Mouse (Mus musculus) cerebellum, adult 11 months (tissue): ENCODE data around the gene Troap.

Source experiments
- DNase-seq: peaks from one replicate; pipeline ENCODE4 v3.0.0; 2022

Gene Troap

DNA sequence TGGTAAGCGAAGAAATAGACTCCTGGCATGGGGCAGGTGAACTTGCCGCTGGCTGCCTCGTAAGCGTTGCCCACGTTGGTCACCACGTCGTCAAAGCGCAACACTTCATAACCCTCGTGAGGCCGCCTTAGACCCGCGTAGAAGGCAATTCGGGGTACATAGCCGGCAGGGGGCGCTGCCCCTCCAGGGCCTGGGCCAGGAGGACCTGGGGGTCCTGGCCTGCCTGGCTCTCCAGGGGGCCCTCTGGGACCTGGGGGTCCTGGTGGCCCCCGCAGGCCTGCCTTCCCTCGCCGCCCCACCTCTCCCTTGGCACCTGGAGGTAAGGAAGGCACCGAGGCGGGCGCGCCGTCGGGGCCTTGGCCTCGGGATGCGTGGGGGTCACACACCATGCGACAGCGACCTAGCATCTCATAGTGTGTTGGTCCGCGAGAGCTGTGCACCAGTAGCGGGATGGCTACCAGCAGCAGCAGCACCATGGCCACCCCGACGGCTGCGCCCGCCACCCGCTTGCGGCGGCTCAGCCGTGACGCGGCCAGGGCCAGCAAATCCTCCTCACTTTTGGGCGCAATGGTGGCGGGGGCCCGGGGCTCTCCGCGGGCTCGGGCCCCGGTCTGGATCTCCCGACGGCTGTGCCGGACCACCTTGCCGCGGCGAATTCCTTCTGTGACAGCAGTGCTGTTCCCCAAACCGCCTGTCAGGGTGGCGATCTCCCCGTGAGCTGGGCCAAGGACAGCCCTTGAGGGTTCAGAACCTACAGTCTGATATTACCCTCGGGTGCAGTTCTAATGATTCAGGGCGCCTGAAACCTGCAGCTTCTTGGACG, 13.1 kb downstream of the Troap start, which contains the start of gene C1ql4:
Gene C1ql4 (minus strand): TSS at position 565 of the 823 bp plus-strand sequence.
- no peak for DNase-seq

DNA sequence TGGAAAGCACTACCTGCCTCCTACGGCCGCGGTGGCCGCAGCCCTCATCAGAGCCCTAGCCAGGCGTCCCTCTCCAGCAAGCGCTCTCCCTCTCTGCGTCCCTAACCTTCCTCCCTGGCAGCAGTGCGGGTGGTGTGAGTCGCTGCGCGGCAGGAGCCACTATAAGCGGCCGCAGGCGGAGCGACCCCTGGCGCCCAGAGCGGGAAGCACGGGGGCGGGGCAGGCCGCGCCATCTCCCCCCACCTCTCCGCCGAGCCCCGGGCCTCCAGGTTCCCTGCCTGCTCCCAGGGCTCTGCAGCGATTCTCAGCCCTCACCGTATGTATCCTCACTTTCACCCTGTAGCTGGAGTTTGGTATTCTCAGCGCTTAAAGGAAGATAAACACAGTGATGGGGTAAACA, 13.9 kb downstream of the Troap start:
- DNase-seq, result peak; percentile 54

DNA sequence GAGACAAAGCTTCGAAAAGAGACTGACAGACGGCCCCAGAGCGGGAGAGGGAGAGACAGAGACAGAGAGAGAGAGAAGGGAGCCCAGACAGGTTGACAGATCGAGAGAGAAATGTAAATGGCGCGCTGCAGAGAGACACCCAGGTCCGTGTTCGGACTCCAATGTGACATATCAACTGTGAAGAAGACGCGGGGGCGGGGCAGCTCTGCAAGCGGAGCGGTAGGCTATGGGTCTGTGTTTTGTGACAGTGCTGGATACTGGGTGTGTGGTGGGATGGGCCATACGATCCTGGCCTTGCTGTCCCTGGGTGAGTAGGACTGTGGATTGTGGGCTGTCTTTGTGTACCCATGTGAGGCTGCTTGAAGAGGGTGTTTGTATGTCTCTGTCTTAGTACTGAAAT, 14.7 kb downstream of the Troap start:
- DNase-seq, result no peak

DNA sequence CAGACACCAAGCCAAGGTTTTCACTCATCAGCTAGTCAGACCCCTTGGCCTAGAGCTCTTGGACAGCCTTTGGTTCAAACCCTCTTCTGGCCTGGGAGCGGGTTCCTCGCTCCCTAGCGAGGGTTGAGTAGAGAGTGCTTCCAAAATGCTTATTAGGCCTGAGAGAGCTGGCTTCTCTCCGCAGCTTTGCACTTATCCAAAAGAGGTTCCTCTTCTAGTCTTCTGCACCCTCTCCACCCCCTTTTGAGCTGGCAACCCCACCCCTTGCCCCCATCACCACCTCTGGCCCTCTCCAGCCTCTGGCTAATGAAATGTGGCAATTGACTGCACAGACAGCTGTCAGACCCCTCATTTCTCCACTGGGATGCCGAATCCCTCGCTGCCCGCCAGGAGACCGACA, 18.5 kb downstream of the Troap start, which contains the start of gene Dnajc22:
Gene Dnajc22 (plus strand): TSS at position 301 of the 400 bp plus-strand sequence.
- DNase-seq, result no peak

DNA sequence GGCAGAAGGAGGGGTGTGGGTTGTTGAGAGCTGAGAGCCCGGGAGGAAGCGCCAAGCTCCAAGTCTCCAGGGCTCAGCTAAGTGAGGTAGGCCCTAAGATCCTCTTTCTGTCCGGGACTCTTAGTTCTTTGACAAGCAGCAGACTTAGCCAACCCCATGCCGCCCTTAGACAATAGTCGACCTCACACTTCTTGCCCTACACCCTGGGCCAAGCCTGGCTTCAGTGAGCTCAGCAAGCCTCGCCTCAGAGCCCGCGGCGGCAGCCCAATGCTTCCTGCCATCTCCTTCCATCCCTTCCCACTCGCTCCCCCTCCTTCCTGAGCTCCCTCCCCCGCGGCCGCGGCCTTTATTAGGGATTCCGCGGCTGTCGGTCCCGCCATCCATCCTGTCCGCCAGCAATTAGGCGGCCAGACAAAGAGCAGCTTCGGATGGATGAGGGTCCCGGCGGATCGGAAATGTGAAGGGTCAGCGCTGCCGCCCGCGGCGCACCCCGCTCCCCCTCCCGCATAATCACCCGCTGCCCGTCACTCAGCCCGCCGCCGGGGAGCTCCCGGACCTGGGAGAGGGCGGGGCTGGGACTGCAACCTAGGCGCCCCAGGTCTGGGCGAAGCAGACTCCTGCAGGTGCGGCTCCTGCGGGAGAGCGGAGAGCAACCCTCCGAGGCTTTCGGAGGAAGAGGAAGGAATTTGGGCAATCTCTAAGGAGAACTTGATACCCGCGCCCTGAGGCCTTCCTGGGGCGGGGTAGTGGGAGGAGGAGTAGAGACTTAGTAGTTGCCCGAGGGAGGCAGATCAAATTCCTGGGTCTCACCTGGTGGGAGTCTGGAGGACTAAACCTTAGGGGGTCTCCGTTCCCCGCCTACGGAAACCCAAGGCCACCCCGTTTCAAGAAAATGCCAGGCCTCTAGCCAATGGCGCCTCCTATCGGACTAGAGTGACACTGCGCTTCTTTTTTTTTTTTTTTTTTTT, 19.2 kb downstream of the Troap start:
- DNase-seq, result peak; percentile 36

DNA sequence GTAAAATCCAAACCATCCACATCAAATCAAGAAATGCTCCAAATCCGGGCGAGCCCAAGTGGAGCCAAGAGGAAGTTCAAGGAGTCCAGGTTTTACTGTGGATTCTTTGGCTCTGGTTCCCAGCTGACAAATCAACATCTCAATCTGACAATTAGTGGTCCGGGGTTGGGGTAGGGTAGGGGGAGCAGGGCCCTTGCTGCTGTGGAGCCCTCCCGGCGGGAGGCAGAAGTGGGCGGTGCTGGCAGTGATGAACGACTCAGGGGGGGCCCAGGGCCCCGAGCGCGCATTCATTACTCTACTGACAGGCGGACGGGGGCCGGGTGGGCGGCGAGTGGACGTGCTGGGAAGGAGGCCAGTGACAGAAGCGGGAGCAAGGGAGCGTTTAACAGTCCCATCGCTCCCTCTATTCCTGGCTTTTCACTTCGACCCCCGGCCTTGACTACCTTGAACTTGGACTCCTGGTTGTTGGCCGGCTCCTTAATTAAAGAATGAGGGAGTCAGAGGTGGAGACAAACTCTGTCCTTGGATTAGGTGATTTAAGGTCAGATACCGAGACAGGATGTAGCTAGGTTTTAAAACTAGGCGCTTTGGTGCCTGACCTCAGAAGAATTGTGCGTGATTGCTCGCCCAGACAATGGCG, 20.4 kb downstream of the Troap start:
- DNase-seq, result no peak

DNA sequence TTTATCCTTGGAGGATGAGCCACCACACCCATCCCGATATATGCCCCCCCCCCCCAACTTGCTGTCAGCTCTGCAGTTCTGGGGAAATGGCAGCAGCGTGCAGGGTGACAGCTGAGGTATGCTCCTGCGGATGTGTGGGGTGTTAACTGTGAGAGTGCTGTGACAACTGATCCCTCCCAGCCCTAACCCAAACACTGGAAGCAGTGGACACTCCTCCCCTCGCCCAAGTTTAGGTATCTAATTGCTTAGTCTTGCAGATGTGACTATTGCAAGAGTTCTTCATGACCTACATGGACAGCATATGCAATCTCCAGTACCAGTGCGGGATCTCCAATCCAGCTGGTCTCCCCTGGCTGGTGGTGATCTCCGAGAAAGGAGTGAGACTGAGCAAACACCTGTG, 21.0 kb downstream of the Troap start:
- no peak for DNase-seq

DNA sequence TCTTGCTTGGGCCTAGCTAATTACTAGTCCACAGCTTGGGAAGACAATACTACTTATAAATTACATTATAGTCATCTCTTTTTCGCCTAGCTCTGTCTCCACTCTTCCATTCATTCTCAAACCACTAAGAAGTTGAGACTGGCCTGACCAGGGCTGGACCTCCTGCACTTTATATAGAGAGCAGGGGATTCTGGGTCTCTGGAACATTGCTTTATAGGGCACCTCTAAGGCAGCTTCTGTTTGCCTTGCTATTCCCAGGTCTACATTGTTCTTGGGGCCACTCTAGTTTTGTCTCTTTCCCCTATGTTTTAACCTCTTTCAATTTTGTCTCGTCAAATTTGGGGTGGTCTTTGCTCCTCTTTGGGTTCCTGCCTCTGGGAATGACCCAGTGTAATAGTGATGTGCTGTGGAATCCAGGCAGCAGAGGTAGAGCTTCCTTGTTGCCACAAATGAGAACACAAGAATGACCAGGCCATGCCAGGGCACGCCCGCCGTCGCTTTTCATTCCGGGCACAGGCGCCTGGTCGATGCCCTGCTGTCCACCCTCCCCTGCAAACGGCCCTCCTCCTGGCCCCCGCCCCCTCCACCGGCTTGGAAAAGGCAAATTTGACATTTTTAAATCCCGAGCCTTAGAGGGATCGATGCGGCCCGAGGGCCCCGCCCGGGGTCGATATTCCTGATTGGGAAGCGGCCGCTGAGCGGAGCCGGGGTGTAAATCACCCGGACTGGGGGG, 21.9 kb downstream of the Troap start:
- no peak for DNase-seq

DNA sequence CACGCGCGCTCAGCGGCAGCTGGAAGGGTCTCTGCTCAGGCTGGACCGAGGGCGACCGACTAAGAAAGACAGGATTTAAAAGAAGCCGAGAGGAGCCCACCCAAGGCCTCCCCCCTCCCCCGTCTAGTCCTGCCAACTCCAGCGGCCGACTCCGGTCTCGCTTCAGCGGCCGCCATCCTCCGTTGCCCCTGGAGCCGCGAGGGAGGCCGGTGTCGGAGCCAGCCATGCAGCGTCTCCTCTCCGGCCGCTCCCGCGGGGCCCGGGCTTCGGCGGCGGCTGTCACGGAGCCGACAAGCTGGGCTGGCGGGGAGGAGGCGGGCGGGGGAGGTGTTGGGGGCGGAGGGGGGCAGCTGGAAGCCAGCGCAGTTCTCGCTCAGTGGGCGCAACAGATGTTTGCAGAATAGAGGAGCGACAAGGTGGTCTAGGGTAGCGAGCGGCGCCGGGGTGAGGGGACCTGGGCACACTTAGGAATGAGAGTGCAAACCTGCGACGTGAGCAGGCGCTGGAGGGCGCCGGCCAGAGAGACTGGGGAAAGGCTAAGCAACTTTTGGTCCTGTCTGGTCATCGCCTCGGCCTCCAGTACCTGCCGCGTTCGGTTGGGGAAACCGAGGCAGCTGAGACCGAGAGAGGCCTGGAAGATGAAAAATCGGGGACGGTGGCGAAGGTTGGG, 22.6 kb downstream of the Troap start:
- DNase-seq, result no peak

DNA sequence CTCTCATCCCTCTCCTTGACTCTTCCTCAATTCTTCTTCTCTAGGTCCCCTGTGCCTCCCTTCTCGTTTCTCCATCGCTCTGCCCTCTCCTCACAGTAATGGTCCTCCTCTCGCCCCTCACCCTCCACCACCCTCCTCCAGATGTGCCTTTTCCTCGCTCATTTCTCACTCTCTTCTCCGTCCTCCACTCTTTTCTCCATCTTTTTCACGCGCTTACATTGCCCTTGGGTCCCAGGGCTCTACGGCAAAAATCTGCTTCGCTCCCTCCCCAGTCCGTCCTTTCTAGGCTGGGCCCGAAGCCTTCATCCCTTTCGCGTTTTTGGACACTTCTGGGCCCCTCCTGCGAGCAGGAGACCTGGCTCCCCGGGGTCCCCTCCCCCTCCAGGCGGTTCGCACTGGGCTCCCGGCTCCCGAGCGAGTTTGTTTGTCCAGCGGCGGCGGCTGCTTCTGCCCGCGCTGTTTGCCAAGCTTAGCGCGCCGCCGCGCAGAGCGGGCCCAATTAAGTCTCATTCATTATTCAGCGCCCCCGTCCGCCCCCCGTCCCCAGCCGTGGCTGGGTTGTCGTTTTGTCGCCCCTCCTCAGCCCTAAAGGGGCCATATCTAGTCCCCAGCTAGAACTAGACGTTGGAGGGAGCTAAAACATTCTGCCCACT, 23.6 kb downstream of the Troap start:
- DNase-seq, result no peak

DNA sequence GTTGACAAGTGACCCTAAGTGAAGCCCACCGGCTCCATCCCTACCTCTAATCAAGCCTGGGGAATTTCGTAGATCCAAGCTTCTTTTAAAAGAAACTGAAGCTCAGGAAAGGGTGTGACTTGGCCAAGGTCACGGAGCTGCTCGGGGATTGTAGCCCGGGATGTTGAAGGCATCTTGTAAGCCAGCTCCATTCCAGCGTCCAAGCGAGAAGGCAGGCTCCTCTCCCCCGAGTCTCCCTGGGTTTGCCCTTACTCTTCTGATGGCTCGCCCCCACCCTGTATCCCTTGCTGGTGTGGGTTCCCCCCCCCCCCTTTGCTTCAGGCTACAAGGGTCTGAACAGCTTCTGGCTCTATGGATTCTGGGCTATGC, 24.1 kb downstream of the Troap start:
- DNase-seq, result no peak

DNA sequence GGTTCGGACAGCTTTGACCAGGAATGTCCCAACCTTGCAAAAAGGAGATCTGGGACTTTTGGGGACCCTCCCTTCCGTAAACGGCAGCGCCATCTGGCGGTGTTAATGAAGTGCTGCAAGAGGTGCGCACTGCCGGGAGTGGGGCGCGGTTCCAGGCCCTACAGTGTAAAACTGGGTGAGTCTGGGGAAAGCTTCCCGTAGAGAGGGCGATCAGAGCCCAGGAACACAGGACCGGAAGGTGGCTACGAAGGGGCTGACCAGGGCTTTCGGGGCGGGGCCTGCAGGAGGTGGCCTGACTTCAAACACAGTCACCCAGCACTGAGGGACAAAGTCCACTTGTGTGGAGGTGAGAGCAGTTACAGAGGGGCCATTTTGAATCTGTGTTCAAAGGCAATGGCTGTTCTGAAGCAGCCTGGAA, 24.8 kb downstream of the Troap start:
- DNase-seq, result no peak

DNA sequence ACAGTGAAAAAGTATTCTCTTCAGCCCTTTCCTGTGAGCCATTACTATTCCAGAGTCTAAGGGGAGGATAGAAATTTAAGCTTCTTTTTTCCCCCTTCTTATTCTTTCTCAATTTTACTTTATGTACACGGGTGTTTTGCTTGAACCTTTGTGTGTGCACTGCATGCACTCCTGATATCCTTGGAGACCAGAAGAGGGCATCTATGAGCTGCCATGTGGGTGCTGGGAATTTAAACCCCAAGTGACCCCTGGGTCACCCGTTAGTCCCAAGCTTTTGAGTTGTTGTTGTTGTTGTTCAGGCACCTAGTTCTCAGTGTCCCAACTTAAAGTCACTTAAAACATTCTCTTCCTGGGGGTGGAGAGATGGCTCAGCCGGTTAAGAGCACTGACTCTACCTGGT, 25.6 kb downstream of the Troap start:
- no peak for DNase-seq

DNA sequence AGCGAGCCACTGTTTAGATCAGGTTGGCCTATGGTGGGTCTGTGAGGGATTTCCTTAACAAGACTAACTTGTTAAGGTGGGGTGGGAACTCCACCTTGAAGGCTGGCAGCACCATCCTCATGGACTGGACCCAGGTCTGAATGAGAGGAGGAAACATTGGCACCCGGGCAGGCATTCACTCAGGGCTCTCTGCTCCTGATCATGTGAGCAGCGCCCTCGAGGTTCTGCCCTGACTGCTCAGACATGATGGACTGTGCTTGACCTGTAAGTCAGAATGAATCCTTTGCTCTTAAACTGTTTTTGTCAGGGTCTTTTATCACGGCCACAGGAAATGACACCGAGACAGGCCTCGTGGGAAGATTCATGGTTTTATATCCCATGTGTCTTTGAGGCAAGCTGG, 30.9 kb downstream of the Troap start:
- no peak for DNase-seq

DNA sequence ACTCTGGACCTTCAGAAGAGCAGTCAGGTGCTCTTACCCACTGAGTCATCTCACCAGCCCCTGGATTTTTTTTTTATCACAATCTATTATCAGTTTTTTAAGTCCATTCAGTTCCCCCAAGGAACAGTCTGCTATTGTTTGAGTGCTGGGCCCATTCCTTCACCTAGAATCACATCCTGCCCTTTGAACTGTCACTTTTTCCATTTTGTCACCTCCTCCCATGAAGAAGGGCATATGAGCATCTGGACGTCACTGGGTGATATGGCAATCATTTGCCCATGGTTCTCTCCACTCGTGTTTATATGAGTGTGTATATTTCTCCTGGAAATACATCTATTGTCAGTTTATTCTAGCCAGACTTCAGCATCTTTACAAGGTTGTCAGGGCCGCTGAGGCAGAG, 33.5 kb downstream of the Troap start:
- no peak for DNase-seq

DNA sequence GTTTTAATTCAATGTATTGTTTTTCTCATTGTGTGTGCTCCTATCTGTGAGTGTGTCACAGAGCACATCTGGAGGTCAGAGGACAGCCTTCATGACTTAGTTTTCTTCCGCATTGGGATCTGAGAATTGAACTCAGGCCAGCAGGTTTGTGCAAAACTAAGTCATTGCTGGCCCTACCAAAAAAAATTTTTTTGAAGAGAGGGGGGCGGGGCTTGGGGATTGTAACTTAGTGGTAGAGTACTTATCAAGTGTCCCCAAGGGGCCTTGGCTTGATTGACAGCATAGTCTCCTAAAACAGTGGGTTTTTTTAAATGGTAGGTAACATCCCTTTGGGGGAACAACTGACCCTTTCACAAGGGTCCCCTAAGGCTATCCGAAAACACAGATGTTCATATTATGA, 36.8 kb downstream of the Troap start:
- no peak for DNase-seq

DNA sequence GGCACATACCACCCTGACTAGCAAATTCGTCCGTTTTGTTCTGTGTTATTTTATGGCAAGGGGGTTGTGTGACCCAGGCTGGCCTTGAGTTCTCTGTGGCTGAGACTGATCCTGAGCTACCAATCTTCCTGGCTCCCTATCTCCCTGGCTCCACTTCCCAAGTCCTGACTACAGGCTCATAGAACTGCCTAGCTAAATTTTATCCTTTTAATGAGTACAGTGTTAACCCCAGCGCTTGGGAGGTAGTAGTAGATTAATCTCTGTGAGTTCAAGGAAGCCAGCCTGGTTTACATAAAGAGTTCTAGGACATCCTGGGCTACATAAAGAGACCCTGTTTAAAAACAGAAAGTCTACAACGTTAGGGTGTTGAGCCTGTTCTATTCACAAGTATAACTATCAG, 37.4 kb downstream of the Troap start:
- no peak for DNase-seq

DNA sequence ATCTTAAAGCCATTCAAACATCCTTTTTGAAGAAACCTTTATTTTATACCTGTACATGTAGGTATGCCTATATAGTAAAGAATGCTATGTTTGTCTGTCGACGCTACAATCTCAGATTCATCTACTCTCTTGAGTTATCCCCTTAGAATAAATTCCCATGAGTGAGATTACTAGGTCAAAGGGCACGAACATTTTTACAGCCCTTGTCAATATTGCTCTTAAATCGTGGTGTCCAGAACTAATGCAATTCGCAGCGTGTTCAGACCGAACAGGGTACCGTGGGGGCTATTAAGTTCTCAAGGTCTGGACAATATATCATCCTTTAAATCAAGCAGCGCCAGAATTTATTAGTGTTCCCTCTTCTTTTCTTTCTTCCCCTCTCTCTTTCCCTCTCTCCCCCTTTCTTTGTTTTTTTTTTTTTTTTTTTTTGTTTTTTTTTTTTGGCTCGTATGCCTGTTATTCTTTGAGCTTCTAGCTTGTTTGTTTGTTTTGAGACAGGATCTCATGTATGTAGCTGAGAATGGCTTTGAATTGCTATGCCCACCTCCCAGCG, 38.5 kb downstream of the Troap start:
- DNase-seq, result no peak

DNA sequence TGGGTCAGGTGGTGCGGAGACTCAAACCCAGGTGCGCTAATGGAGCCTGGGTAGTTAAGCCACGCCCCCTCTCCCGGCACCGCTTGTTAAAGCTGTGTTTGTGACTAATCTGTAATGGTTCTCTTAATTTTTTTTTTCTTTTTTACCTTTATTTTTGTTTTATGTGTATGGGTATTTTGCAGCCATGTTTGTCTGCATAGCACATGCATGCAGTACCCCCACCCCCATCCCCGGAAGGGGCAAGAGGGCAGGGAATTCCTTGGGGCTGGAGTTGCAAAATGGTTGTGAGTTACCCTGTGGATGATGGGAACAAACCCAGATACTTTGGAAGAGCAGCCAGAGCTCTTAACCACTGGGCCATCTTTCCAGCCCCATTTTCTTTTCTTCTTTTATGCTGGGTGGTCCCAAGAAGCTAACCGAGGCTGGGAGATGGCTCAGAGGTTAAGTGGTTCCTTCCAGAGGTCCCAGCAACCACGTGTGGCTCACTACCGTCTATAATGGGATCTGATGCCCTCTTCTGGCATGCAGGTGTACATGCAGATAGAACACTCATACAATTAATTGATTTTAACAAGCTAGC, 39.1 kb downstream of the Troap start:
- no peak for DNase-seq

DNA sequence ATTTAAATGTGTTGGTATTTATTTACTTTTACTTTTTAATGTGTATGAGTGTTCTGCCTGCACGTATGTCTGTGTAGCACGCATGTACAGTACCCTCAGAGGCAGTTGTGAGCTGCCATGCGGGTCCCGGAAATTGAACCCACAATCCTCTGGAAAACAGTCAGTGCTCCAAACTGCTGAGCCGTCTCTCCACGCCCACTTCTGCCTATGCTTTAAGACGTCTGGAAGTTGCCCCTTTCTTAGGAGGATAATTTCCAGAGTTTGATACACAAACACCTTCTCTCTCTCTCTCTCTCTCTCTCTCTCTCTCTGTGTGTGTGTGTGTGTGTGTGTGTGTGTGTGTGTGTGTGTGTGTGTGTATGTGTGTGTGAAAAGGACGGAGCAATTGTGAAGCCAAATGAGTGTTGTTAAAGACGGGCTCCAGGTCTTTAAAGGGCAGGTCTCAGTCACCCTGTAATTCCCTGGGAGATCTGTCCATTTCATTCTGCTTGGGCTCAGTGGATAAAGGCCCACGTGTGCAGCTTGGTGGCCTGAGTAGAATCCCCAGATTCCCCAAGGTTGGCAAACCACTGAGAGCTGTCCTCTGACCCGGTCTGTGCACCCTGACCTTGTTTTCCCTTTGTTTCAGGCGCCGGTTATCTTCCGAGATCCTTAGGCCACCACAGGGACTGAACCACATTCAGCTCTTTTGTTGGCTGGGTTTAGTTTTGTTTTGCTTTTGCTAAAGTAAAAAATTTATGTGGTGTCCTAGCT, 40.1 kb downstream of the Troap start:
- no peak for DNase-seq
